Mouse (Mus musculus) heart, embryonic 10.5 days (tissue): Measurements from ENCODE around the gene Sept9. TPM values are rescaled to one million over a fixed set of nuclear protein-coding genes. Genes with fewer than 3 reads are reported as not detected.
"Not testable (repeated sequence)": the region's sequence is repeated elsewhere in the genome, so short reads cannot be mapped to it uniquely, and the experiment has no call there.

ENCODE experiments used
- DNase-seq: peaks from one replicate; pipeline ENCODE4 v3.0.0-alpha.2; 2017; ENCODE audit warnings: low spot score
- H3K27ac ChIP-seq: fragments of 300-500 bp; sonication (generic); 2 replicates; pipeline ENCODE4 v1.5.1; 2016; ENCODE audit warnings: mild to moderate bottlenecking
- H3K27me3 ChIP-seq: fragments of 300-500 bp; sonication (generic); 2 replicates; pipeline ENCODE4 v1.6.1; 2016; ENCODE audit warnings: mild to moderate bottlenecking; ENCODE audit not compliant: poor library complexity, insufficient read depth, severe bottlenecking
- H3K36me3 ChIP-seq: fragments of 300-500 bp; sonication (generic); 2 replicates; pipeline ENCODE4 v1.6.1; 2016; ENCODE audit warnings: mild to moderate bottlenecking, moderate library complexity
- H3K4me1 ChIP-seq: fragments of 300-500 bp; sonication (generic); 2 replicates; pipeline ENCODE4 v1.6.1; 2016; ENCODE audit warnings: mild to moderate bottlenecking
- H3K4me3 ChIP-seq: fragments of 300-500 bp; sonication (generic); 2 replicates; pipeline ENCODE4 v1.5.1; 2016; ENCODE audit warnings: mild to moderate bottlenecking, moderate library complexity
- H3K9me3 ChIP-seq: fragments of 300-500 bp; sonication (generic); 2 replicates; pipeline ENCODE4 v1.6.1; 2016; ENCODE audit warnings: mild to moderate bottlenecking, moderate library complexity
- WGBS: fragments of 180-500 bp; shearing (Covaris S2); methylation state at CpG from one replicate; pipeline ENCODE4 v1.1.7; 2016; 5-methylcytosine and 5-hydroxymethylcytosine counted together
- polyA plus RNA-seq: library from polyadenylated mRNA; unstranded; fragments of >200 nt; fragmentation: Nextera tagmentation; extraction: Ambion mirVana; gene quantifications from 2 replicates; pipeline ENCODE4 v1.2.1, GENCODE M21; 2016

Sept9 gene
- polyA plus RNA-seq, 1 experiment from 2014 or later, result 164 TPM

DNA sequence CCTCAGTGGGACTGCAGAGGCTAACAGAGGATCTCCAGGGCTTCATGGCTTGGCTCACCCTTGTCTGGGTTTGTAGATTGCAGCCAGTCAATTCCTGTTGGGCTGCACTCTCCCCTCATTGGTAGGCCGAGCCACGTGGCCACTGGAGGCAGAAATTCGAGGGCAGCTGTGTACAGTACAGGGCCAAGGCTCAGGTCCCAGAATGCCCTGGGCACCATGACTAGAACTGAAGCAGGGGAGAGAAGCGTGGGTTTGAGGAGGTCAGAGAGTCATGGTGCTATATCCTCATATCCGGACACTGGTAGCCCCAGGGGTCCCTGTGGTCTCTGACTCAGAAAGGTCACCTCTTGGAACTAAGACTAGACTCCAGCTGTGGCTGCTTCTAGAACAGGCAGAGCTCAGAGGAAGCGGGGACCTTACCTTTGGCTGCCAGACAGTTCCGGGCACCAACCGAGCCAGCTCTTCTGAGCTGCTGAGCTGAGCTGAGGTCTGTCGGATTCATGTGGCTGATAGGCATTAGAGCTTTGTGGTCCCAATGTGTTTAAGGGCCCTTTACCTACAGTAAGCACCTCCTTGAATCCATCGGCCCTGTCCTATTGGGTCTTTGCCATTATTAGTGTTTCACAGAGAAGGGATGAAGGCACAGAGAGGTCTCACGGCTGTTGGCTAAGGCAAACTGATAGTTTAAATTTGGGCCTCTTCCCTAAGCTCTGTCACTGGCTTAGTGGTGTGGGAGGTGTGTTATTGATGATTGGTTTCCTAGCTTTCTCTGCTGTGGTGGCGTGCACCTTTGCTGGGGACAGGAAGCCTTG, 119.5 kb downstream of the Sept9 start:
- Histone ChIP-seq H3K9me3 (no peaks in the 10 kb centered on the region), H3K27me3 (no peaks in the 10 kb centered on the region), H3K4me3 (no peak overlapping the region), H3K4me1 (peaks cover 94% of the 10 kb centered on the region), H3K27ac (peak overlapping the region; percentile 83), H3K36me3 (no peaks in the 10 kb centered on the region)
- DNase-seq, result no peak
- 42% methylated on average over 12 of the region's 12 CpGs for WGBS

DNA sequence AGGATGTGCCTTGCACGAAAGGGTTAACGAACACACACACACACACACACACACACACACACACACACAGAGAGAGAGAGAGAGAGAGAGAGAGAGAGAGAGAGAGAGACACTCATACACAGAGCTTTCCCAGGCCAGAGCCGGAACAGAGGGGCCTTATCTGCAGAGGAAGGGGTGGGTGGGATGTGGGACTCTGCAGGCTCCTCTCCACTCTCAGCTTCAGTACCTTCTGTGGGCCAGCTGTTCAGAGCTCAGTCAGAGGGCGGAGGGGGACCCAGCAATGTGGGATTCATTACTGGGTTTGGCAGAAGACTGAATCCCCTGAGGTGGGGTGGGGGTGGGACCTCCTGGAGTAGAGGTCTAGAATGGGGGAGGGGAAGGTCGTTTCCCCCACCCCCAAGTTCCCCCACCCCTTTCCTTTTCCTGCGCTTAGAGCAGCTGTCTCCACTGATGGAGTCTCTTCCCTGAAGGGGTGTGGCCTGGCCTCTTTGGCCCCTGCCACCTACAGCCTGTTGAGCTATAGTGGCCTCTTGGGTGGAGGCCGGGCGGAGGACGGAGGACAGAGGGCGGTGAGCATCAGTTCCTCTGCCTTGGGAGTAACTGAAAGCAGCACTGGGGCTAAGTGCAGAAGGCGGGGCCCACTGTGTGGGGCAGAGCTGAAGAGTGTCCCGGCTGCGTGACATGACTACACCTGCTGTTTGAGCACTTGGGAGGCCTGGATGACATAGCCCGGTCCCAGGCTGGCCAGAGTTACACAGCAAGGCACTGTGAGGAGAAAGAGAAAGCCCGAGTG, 120.3 kb downstream of the Sept9 start:
- peak overlapping the region; percentile 32 for H3K4me3 ChIP-seq
- 12% methylated on average over 15 of the region's 15 CpGs for WGBS
- H3K36me3 ChIP-seq, result no peaks in the 10 kb centered on the region
- no peaks in the 10 kb centered on the region for H3K9me3 ChIP-seq
- H3K27ac ChIP-seq, result peak overlapping the region; percentile 83
- DNase-seq, result peak; percentile 91
- no peaks in the 10 kb centered on the region for H3K27me3 ChIP-seq
- peaks cover 94% of the 10 kb centered on the region for H3K4me1 ChIP-seq

- WGBS, result 63% methylated on average over 3 of the region's 3 CpGs
- Histone ChIP-seq H3K4me3 (peak overlapping the region; percentile 32; the same call in 1 of the 2 replicates), H3K36me3 (no peaks in the 10 kb centered on the region)
Measured at GRCm38 (mm10) chr11:117320482-117320881, 121.0 kb downstream of the Sept9 start.

DNA sequence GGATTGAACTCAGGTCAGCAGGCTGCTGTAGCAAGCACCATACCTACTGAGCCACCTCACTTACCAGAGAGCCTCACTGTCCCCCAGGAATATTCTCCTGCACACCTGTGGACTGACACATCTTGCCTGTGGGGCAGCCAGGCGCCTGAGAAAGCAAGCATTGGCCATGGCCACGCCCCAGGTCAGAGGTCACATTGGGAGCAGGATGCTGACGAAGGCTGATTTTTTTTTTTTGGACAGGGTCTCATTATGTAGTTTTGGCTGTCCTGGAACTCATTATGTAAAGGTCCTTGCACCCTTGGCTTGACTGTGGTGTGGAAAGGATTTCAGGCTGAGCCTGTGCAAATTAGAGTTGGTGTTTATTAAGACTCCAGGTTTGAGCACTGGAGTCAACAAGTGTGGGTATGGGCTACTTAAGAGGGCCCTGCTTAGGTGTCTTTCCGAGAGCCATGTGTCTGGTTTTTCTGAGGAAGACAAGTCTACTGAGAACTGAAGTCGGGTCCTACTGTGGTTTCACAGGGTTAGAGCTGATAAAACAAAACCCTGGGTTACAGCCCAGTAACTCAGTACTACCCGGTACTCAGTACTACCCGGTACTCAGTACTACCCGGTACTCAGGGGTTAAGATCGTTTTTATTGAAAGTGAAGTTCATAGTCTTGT, 122.0 kb downstream of the Sept9 start:
- Histone ChIP-seq H3K27me3 (no peaks in the 10 kb centered on the region), H3K4me1 (peaks cover 97% of the 10 kb centered on the region), H3K36me3 (no peaks in the 10 kb centered on the region), H3K9me3 (no peaks in the 10 kb centered on the region), H3K4me3 (no peak overlapping the region), H3K27ac (0 out of 2 replicates have a peak overlapping the region, but pooled peaks have one; percentile 52)
- WGBS, result 71% methylated on average over 9 of the region's 9 CpGs
- no peak for DNase-seq

More at GRCm38 (mm10) chr11:117320482-117320881, 121.0 kb downstream of the Sept9 start:
- Histone ChIP-seq H3K4me1 (peaks cover 94% of the 10 kb centered on the region), H3K27me3 (no peaks in the 10 kb centered on the region), H3K27ac (peak overlapping the region; percentile 83), H3K9me3 (no peaks in the 10 kb centered on the region)
- no peak for DNase-seq

DNA sequence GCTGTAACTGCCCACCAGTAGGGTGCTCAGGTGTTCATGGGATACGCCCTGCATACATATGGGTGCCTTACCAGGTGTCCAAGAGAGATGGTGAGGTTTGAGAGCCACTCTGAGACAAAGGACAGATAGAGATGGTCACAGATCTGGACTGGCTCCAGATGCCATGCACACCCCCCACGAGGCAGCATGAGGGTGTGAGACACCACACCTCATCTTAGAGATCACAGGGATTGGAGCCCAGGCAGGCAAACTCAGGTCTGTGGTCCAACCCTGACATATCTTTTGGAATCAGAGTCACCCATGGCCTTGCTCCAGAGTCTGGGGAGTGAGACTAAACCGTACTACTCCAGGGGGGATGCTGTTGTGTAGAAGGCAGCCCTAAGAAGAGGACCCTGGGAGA, 122.8 kb downstream of the Sept9 start:
- 85% methylated on average over 3 of the region's 3 CpGs for WGBS
- Histone ChIP-seq H3K4me1 (peaks cover 97% of the 10 kb centered on the region), H3K27me3 (no peaks in the 10 kb centered on the region), H3K9me3 (no peaks in the 10 kb centered on the region), H3K4me3 (no peak overlapping the region), H3K27ac (peak overlapping the region; percentile 63), H3K36me3 (no peaks in the 10 kb centered on the region)
- no peak for DNase-seq

DNA sequence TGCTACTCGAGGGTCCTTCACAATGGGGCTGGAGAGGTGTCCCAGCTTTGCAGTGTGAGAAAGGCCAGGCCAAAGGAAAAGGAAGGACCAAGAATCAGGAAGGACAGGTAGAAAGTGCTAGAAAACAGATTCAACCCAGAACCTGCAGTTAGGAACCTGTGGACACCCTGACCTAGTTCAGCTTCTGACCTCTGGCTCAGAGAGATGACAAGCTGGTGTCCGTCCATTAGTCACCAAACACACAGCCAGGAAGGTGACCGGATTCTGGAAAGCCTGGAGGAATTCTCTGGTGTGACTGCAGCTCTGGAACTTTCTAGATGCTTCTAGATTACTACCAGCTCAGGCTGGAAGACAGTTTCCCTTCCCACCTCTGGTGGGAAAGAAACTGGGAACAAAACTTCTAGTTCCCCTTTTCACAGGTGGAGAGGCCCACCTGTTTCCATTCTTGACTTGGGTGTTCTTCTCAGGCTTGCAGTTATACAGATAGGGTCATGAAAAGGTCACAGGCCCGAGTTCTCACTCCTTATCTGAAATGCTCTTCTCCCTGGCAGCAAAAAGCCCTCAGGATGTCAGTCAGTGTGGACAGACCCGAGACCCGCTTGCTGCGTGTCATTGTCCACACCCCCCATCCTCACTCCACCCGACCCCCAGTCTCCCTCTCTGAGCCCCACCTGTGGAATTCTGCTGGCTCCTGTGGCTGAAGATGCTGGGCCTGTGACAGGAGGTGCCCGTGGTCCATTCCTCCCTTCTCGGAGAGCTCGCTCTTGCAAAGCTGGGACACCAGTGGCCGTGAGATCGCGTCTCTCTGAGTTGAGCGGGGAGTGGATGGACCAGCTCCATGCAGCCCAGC, 123.5 kb downstream of the Sept9 start:
- H3K27me3 ChIP-seq, result no peaks in the 10 kb centered on the region
- H3K9me3 ChIP-seq, result no peaks in the 10 kb centered on the region
- no peak for DNase-seq
- H3K36me3 ChIP-seq, result no peaks in the 10 kb centered on the region
- WGBS, result 52% methylated on average over 15 of the region's 15 CpGs
- peak overlapping the region; percentile 15; the same call in 1 of the 2 replicates for H3K4me3 ChIP-seq
- H3K27ac ChIP-seq, result peak overlapping the region; percentile 63
- peaks cover 95% of the 10 kb centered on the region for H3K4me1 ChIP-seq

DNA sequence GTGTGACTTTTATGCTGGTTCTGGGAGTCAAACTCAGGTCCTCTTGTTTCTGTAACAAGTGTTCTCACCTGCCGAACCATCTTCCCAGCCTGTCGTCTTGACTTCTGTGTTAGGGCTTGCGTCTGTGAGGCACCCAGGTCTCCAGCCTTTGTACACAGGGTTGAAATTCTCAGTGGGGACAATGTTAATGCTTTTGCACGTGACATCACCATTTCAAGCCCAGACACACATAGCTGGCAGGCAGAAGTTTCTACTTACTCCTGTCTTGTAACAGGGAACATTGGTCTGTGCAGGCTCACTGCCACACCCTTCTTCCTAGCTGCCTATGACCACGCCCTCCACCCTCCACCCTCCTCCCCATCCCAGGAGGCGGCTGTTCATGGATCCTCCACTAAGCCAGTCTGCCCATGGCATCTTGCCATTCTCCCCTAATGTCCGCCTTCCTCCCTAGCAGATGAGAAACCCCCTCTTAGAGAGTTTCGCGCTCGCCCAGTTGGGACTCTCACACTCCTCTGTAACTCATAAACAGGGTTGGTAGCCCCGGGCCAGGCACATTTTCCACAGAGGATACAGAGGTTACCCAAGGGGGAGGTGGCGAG, 124.6 kb downstream of the Sept9 start:
- WGBS, result 73% methylated on average over 12 of the region's 12 CpGs
- peak overlapping the region; percentile 63 for H3K27ac ChIP-seq

GRCm38 (mm10) chr11:117324718-117325117, 125.3 kb downstream of the Sept9 start:
- not testable (repeated sequence) for H3K27me3 ChIP-seq, DNase-seq, H3K36me3 ChIP-seq, H3K4me3 ChIP-seq, H3K9me3 ChIP-seq
- WGBS, result 92% methylated on average over 5 of the region's 5 CpGs
- peak overlapping the region; percentile 63; the same call in 1 of the 2 replicates for H3K27ac ChIP-seq
- H3K4me1 ChIP-seq, result peaks cover 83% of the 10 kb centered on the region

More for the DNA sequence above, 124.6 kb downstream of the Sept9 start:
- H3K4me1 ChIP-seq, result peaks cover 86% of the 10 kb centered on the region
- DNase-seq, result no peak
- H3K9me3 ChIP-seq, result no peaks in the 10 kb centered on the region
- H3K4me3 ChIP-seq, result no peak overlapping the region
- H3K27me3 ChIP-seq, result no peaks in the 10 kb centered on the region
- no peaks in the 10 kb centered on the region for H3K36me3 ChIP-seq

DNA sequence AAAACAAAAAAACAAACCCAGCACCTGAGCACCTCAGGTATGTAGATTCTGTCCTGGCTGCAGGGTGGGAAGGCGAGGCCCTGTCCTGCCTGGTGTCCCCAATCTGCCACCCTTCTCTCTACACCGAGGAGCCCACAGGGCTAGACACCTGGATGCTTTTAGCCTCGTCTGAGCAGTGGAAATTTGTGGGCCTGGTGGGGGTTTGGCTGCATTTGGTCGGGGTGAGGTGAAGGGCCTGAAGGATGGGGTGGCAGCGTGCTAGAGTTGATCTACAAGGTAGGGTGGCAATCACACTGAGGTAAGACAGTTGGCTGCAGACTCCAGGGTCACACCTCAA, 125.6 kb downstream of the Sept9 start:
- Histone ChIP-seq H3K27ac (peak overlapping the region; percentile 75; the same call in 1 of the 2 replicates), H3K9me3 (no peaks in the 10 kb centered on the region), H3K4me3 (no peak overlapping the region), H3K4me1 (peaks cover 83% of the 10 kb centered on the region), H3K36me3 (no peaks in the 10 kb centered on the region), H3K27me3 (no peaks in the 10 kb centered on the region)
- no peak for DNase-seq
- 70% methylated on average over 5 of the region's 5 CpGs for whole genome bisulfite sequencing

GRCm38 (mm10) chr11:117325468-117326139, 126.1 kb downstream of the Sept9 start:
- Histone ChIP-seq H3K27ac (peak overlapping the region; percentile 75), H3K9me3 (no peaks in the 10 kb centered on the region), H3K4me1 (peaks cover 83% of the 10 kb centered on the region), H3K36me3 (no peaks in the 10 kb centered on the region), H3K27me3 (no peaks in the 10 kb centered on the region), H3K4me3 (no peak overlapping the region)
- no peak for DNase-seq
- 34% methylated on average over 12 of the region's 12 CpGs for WGBS

GRCm38 (mm10) chr11:117326140-117326725, 126.8 kb downstream of the Sept9 start:
- Histone ChIP-seq H3K36me3 (no peaks in the 10 kb centered on the region), H3K4me1 (peaks cover 85% of the 10 kb centered on the region), H3K27ac (peak overlapping the region; percentile 75), H3K27me3 (no peaks in the 10 kb centered on the region), H3K9me3 (no peaks in the 10 kb centered on the region), H3K4me3 (no peak overlapping the region)
- DNase-seq, result no peak
- 65% methylated on average over 4 of the region's 4 CpGs for WGBS
